In genomic region chr1:173418516-173418915, GRCm38 (mm10) we compare ENCODE assay signal across 12 mouse cellular contexts.
"Had no signal": no experiment of that assay in that cellular context is flagged by ENCODE, and none has a peak within 500 bp of the region (broad histone marks: within the 10 kb centered on the region; RNA-seq: fewer than 3 reads in every experiment).

No protein-coding gene starts in this region.

- H3K4me3 ChIP-seq: limb, embryonic 12.5 days; midbrain, embryonic 10.5 days; myocyte; neural tube, embryonic 15.5 days had no signal

- DNase-seq: kidney, adult 8-10 months; kidney, postnatal 14 days; layer of hippocampus, adult 9-11 months; lung, adult 2 months; midbrain, embryonic 14.5 days; thymus, adult 2 months; thymus, postnatal 25 days had no signal

- H3K9me3 ChIP-seq: limb, embryonic 12.5 days; midbrain, embryonic 10.5 days; neural tube, embryonic 15.5 days had no signal

- H3K27me3 ChIP-seq: limb, embryonic 12.5 days; neural tube, embryonic 15.5 days had no signal

- H3K27ac ChIP-seq: limb, embryonic 12.5 days; midbrain, embryonic 10.5 days; neural tube, embryonic 15.5 days had no signal

- H3K4me1 ChIP-seq: midbrain, embryonic 10.5 days; neural tube, embryonic 15.5 days had no signal

- H3K36me3 ChIP-seq: limb, embryonic 12.5 days; neural tube, embryonic 15.5 days had no signal

- H3K4me2 ChIP-seq: limb, embryonic 12.5 days; neural tube, embryonic 15.5 days had no signal

- H3K9ac ChIP-seq: limb, embryonic 12.5 days; neural tube, embryonic 15.5 days had no signal

- ATAC-seq: hindbrain, embryonic 16.5 days had no signal
